Mouse (Mus musculus) kidney, embryonic 16.5 days (tissue): ENCODE measurements at regions not wholly inside any gene's neighbourhood (a gene's known extent, or its start where the extent isn't known, plus 50 kb on each side); places are given as distances from the start of the nearest gene placed in this dataset.

Experiments used
- ATAC-seq: fragments of 200-750 bp; cut with Nextera tagmentation; 2 replicates; pipeline ENCODE4 v1.8.0; 2017; ENCODE audit warnings: moderate TSS enrichment; ENCODE audit not compliant: low FRiP score, low TSS enrichment
- H3K27ac ChIP-seq: fragments of 300-500 bp; sonication (generic); 2 replicates; pipeline ENCODE4 v1.5.1; 2014; ENCODE audit warnings: low read length
- H3K27me3 ChIP-seq: fragments of 300-500 bp; sonication (generic); 2 replicates; pipeline ENCODE4 v1.6.1; 2014; ENCODE audit warnings: low read length, control low read depth, mixed read lengths; ENCODE audit not compliant: insufficient read depth
- H3K36me3 ChIP-seq: fragments of 300-500 bp; sonication (generic); 2 replicates; pipeline ENCODE4 v1.6.1; 2014; ENCODE audit warnings: low read length, control low read depth, mixed read lengths; ENCODE audit not compliant: insufficient read depth
- H3K4me1 ChIP-seq: fragments of 300-500 bp; sonication (generic); 2 replicates; pipeline ENCODE4 v1.6.1; 2014; ENCODE audit warnings: low read length, control low read depth, mixed read lengths; ENCODE audit not compliant: insufficient read depth
- H3K4me2 ChIP-seq: fragments of 300-500 bp; sonication (generic); replicated peaks from 2 replicates; pipeline ENCODE4 v1.6.1; 2014; ENCODE audit warnings: low read depth, low read length
- H3K4me3 ChIP-seq: fragments of 300-500 bp; sonication (generic); 2 replicates; pipeline ENCODE4 v1.5.1; 2014; ENCODE audit warnings: mild to moderate bottlenecking, low read length
- H3K9ac ChIP-seq: fragments of 300-500 bp; sonication (generic); replicated peaks from 2 replicates; pipeline ENCODE4 v1.6.1; 2014; ENCODE audit warnings: low read length
- H3K9me3 ChIP-seq: fragments of 300-500 bp; sonication (generic); 2 replicates; pipeline ENCODE4 v1.6.1; 2016; ENCODE audit warnings: low read length, control low read depth
- WGBS: fragments of 180-500 bp; shearing (Covaris S2); extraction: QIAGEN DNeasy Blood & Tissue Kit; methylation state at CpG from one replicate; pipeline ENCODE4 v1.1.7; 2014; 5-methylcytosine and 5-hydroxymethylcytosine counted together

DNA sequence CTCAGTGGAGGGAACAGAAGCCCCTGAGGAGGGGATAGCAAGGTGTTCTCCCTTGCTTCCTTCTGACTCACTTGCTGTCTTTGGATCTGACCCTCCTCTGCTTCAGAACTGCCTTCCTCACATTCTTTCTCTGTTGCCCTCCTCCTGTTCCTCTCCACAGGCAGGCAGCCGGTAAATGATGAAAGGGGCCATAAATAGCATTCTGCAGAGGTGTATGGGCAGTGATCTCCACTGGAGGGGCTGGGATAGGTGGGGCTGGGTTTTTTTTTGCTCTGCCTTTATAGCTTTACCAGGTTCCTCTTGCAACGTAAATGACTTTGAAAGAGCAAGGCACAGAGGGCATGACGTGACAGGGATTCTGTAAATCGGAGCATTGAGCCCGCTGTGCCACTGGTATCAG, 351.6 kb downstream of the Fgf9 start:
- no peak overlapping the region for H3K27ac ChIP-seq
- no peak for ATAC-seq
- no peaks in the 10 kb centered on the region for H3K4me1 ChIP-seq
- no peak overlapping the region for H3K4me3 ChIP-seq
- H3K9ac ChIP-seq: no peak overlapping the region
- 33% methylated on average over 5 of the region's 5 CpGs for WGBS
- no peak overlapping the region for H3K4me2 ChIP-seq
- H3K36me3 ChIP-seq: no peaks in the 10 kb centered on the region
- no peaks in the 10 kb centered on the region for H3K9me3 ChIP-seq
- no peaks in the 10 kb centered on the region for H3K27me3 ChIP-seq

DNA sequence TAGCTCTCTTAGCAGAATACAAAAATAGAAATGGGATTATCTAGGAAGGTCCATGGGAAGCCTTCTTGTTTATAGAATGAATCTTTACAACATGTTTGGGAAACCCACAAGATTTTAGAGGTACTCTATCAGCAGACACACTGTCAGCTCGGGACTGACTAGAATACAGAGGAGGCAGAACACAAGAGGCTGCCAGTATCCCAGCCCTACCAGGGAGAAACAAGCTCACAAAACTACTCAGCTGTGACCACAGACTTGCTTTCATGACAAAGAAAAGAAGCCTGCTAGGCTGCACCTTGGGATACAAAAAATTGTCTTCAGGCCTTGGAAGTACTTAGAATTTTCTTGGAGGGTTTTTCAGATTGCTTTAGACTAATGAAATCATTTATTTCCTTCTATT, 347.2 kb downstream of the Fgf9 start:
- WGBS: 35% methylated on average over 1 of the region's 1 CpGs
- Histone ChIP-seq H3K9ac (no peak overlapping the region), H3K4me1 (no peaks in the 10 kb centered on the region), H3K4me2 (no peak overlapping the region), H3K36me3 (no peaks in the 10 kb centered on the region), H3K27me3 (no peaks in the 10 kb centered on the region), H3K9me3 (no peaks in the 10 kb centered on the region), H3K4me3 (no peak overlapping the region), H3K27ac (no peak overlapping the region)
- no peak for ATAC-seq

- no peaks in the 10 kb centered on the region for H3K4me1 ChIP-seq
- H3K9me3 ChIP-seq: no peaks in the 10 kb centered on the region
- H3K27ac ChIP-seq: no peak overlapping the region
- H3K27me3 ChIP-seq: no peaks in the 10 kb centered on the region
- no peaks in the 10 kb centered on the region for H3K36me3 ChIP-seq
- H3K4me2 ChIP-seq: no peak overlapping the region
- no peak overlapping the region for H3K4me3 ChIP-seq
- H3K9ac ChIP-seq: no peak overlapping the region
- no peak for ATAC-seq
- WGBS: 91% methylated on average over 9 of the region's 9 CpGs
These were observed 321.8 kb downstream of the Fgf9 start for GRCm38 (mm10) chr14:58392055-58392726.

- Histone ChIP-seq H3K27me3 (no peaks in the 10 kb centered on the region), H3K4me1 (no peaks in the 10 kb centered on the region), H3K27ac (no peak overlapping the region), H3K36me3 (no peaks in the 10 kb centered on the region), H3K9ac (no peak overlapping the region), H3K4me3 (no peak overlapping the region), H3K4me2 (no peak overlapping the region), H3K9me3 (no peaks in the 10 kb centered on the region)
- no peak for ATAC-seq
- WGBS: 72% methylated on average over 2 of the region's 2 CpGs
These were observed 320.4 kb downstream of the Fgf9 start for GRCm38 (mm10) chr14:58390741-58391140.

DNA sequence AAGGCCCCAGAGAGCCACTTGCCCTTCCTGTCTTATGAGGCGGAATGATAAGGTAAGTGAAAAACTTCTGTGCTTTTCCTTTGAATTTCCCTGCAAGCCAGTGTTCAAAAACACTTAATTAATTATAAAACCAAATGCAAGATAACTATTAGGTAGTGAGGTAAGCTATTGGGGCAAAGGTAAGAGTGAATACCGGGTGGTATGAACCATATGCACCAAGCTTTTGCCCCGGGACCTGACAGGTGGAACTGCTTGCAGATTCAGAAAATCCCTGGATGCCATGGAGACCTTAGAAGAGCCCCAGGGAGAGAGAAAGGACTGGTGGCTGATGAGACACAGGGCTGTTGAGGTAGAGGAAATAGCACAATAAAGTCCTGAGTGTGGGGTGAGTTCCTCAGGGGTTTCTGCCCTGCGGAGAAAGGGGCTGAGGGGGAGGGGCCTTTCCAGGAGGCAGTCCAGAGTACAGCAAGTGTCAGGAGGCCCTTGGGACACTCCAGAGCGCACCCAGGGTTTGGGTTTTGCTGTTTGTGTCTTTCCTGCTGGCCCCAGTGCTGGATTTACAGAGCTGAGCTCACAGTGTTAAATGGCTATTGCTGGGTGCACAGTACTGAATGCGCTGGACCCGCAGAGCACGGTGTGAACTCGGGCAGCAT, 317.1 kb downstream of the Fgf9 start:
- peak; percentile 73 for ATAC-seq
- H3K27ac ChIP-seq: 0 out of 2 replicates have a peak overlapping the region, but pooled peaks have one; percentile 21
- no peak overlapping the region for H3K9ac ChIP-seq
- H3K27me3 ChIP-seq: no peaks in the 10 kb centered on the region
- H3K9me3 ChIP-seq: no peaks in the 10 kb centered on the region
- WGBS: 75% methylated on average over 9 of the region's 9 CpGs
- H3K4me2 ChIP-seq: no peak overlapping the region
- H3K4me1 ChIP-seq: no peaks in the 10 kb centered on the region
- no peak overlapping the region for H3K4me3 ChIP-seq
- H3K36me3 ChIP-seq: no peaks in the 10 kb centered on the region

DNA sequence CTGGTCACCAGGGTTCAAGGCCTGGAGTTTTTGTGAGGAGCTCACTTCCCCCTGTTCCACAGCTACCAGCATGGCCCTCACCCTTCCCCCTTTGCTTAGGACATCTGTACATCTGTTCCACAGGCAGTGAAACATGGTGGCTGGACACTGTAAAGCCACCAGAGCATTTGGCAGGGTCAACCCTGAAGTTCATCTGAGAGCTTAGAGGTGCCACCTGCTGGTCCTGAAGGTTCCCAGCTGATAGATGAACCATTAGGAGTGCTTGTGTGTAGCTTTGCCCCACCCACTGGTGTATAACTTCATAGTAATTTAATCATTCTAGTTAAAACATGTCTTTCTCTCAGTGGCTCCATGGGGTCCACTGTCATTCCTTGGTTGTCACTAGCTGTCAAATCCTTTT, 304.7 kb downstream of the Fgf9 start:
- H3K4me1 ChIP-seq: no peaks in the 10 kb centered on the region
- no peak for ATAC-seq

DNA sequence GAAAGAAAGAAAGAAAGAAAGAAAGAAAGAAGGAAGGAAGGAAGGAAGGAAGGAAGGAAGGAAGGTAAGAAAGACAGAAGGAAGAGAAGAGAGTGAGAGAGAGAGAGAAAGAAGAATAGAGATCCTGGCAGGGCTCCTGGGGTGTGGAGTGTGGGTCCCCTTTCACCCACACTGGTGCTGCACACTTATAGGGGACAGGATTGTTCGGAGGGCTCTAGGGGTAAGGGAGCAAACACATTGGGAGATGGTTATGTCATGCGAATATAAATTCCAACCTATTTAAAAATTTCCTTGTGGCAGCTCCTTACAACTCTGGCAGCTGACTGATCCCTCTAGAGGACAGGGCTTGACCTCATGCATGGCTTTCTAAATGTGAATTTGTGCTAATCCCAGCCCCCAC, 286.5 kb downstream of the Fgf9 start:
- WGBS: 85% methylated on average over 2 of the region's 2 CpGs
- H3K36me3 ChIP-seq: no peaks in the 10 kb centered on the region
- no peaks in the 10 kb centered on the region for H3K4me1 ChIP-seq
- H3K27ac ChIP-seq: no peak overlapping the region
- no peaks in the 10 kb centered on the region for H3K27me3 ChIP-seq
- H3K9me3 ChIP-seq: no peaks in the 10 kb centered on the region
- no peak overlapping the region for H3K4me2 ChIP-seq
- H3K9ac ChIP-seq: no peak overlapping the region
- ATAC-seq: no peak
- no peak overlapping the region for H3K4me3 ChIP-seq

More for the DNA sequence above, 304.7 kb downstream of the Fgf9 start:
- no peak overlapping the region for H3K4me3 ChIP-seq
- no peak overlapping the region for H3K9ac ChIP-seq
- H3K4me2 ChIP-seq: no peak overlapping the region
- no peak overlapping the region for H3K27ac ChIP-seq
- H3K27me3 ChIP-seq: no peaks in the 10 kb centered on the region
- H3K36me3 ChIP-seq: no peaks in the 10 kb centered on the region
- peaks cover 4% of the 10 kb centered on the region; the same call in 1 of the 2 replicates for H3K9me3 ChIP-seq

DNA sequence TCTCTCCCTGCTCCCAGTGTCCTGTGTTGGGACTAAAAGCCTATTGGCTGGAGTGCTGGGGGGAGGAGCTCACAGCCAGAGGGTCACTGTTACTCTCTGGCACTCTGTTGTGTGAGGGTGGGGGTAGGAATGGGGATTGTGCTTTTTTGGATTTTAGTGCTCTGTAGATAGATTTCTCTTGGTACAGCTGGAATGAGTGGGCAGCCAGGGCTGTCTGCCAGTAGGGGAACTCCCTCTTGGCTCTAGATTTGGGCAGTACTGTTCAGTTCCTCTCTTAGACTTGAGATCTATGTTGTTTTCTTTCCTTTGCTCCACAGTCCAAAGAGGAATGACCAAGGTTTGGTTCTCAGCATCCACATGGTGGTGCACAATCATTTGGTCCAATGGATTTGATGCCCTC, 282.6 kb downstream of the Fgf9 start:
- H3K9ac ChIP-seq: no peak overlapping the region
- H3K27me3 ChIP-seq: no peaks in the 10 kb centered on the region
- H3K9me3 ChIP-seq: no peaks in the 10 kb centered on the region
- H3K4me3 ChIP-seq: no peak overlapping the region
- no peak overlapping the region for H3K4me2 ChIP-seq
- no peaks in the 10 kb centered on the region for H3K4me1 ChIP-seq
- no peak for ATAC-seq
- H3K36me3 ChIP-seq: no peaks in the 10 kb centered on the region
- no peak overlapping the region for H3K27ac ChIP-seq

DNA sequence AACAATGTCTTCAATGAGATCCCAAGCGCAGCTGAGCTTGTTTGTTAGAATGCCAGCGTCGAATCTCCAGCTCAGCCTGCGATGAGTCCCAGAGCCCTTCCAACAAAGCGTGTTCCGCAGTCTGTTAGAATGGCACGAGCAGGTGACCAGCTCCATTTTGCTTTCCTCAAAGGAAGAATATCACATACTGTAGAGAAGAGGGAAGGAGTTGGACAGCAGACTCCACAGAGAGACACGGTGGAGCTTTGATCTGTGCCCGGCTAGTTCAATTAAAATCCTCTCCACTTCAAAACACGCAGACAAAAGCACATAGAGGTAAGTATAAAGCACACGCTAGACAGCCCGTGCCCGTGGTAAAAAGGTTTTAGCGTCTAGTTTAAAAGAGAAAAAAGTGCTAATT, 265.8 kb downstream of the Fgf9 start:
- H3K27ac ChIP-seq: no peak overlapping the region
- H3K4me3 ChIP-seq: no peak overlapping the region
- 90% methylated on average over 14 of the region's 14 CpGs for WGBS
- H3K4me2 ChIP-seq: no peak overlapping the region
- H3K9me3 ChIP-seq: no peaks in the 10 kb centered on the region
- no peaks in the 10 kb centered on the region for H3K36me3 ChIP-seq
- no peaks in the 10 kb centered on the region for H3K27me3 ChIP-seq
- no peak overlapping the region for H3K9ac ChIP-seq
- H3K4me1 ChIP-seq: no peaks in the 10 kb centered on the region
- ATAC-seq: no peak

- Histone ChIP-seq H3K4me1 (no peaks in the 10 kb centered on the region), H3K36me3 (no peaks in the 10 kb centered on the region), H3K9ac (no peak overlapping the region), H3K4me3 (no peak overlapping the region), H3K27me3 (no peaks in the 10 kb centered on the region), H3K27ac (no peak overlapping the region), H3K9me3 (no peaks in the 10 kb centered on the region), H3K4me2 (no peak overlapping the region)
- ATAC-seq: no peak
- WGBS: 63% methylated on average over 6 of the region's 6 CpGs
These were observed 252.8 kb downstream of the Fgf9 start for GRCm38 (mm10) chr14:58323164-58323563.
